Mouse (Mus musculus) cerebral cortex, adult 2 months (tissue): Measurements from ENCODE around the gene Sh3bp2.

Experiments
- whole genome bisulfite sequencing: fragments of 180-500 bp; shearing (Covaris S2); methylation state at CpG from one replicate; pipeline ENCODE4 v1.1.7; 2018; 5-methylcytosine and 5-hydroxymethylcytosine counted together

Gene Sh3bp2

DNA sequence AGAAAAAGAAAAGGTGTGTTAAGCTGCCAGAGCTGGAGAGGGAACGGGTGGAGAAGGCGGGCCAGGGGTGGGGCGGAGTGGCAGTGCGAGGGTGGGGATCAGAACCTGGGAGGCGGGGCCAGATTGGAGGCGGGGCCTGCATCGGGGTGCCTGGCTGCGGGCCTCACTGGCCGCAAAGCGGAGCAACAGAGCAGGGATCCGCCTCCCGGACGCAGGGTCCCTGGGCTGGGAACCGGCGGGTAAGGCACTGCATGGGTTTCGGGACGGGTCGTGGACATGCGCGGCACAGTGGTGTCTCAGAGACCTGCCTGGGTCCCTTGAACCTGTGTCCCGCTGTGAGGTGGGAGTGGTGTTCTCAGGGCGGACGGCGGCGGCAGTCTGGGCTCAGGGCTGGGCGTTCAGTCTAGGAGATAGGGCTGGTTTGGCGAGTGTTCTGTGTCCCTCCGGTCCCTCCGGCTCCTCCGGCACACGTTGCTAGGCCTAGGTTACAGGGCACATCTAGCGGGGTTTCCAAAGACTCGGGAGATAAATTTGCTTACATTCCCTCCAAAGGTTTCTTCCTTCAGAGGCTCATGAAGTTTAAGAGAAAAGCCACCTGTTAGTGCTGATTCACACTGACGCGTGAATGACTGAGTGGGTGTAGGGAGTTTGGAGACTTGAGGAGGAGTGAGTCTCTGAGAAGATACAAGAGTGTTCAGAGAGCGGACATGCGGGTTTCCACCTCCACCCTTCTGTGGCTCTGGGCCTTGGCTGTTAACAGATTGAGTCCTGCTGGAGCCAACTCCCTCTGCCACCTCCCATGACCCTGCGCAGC, at the start of gene Sh3bp2:
Gene Sh3bp2, plus strand, starts transcription at position 176 of the 814 bp plus-strand sequence.
- WGBS: 3% methylated on average over 38 of the region's 38 CpGs

- 84% methylated on average over 3 of the region's 3 CpGs for WGBS
Observed at GRCm38 (mm10) chr5:34480926-34481325, 44.7 kb upstream of the Sh3bp2 start.

DNA sequence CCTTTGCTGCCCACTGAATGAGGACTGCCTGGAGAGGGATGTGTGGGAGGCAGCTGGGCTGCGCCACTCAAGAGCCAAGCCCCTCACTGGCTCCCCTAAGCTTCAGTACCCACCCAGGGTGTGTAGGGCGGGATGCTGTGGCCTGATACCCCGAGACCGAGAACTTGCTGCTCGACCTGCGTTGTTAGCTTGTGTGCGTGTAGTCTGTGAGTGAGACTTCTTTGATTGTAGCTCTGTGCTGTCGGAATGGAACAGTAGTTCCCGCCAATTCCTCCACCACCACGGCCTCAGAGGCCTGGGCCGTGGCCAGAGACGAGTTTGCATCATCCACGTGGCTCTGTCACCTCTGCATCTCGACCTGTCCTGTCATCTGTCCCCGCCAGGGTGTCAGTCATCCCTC, 39.9 kb upstream of the Sh3bp2 start:
- WGBS: 90% methylated on average over 15 of the region's 15 CpGs

GRCm38 (mm10) chr5:34487320-34488090, 38.1 kb upstream of the Sh3bp2 start:
- WGBS: 18% methylated on average over 6 of the region's 6 CpGs

- WGBS: 30% methylated on average over 6 of the region's 6 CpGs
Observed at GRCm38 (mm10) chr5:34488741-34489417, 36.8 kb upstream of the Sh3bp2 start.

- WGBS: 58% methylated on average over 3 of the region's 3 CpGs
Observed at GRCm38 (mm10) chr5:34489418-34489787, 36.2 kb upstream of the Sh3bp2 start.

DNA sequence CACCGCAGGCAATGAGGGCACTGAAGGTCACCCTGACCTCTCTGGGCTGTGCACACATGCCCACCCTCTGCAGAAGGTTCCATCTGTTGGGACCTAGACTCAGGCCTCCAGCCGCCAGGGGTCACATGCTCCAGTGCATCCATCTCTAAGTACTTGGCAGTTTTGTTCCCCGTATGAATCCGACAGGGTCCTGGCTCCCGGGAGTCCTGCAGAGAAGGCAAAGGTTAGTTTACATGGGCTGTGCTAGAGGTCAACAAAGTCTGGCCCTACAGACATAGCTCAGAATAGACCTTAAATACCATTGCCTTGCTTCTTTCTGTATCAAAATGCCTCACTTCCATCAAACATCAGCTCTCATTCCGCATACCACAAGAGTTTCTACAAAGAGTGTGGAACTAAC, 28.9 kb upstream of the Sh3bp2 start:
- WGBS: 91% methylated on average over 6 of the region's 6 CpGs

DNA sequence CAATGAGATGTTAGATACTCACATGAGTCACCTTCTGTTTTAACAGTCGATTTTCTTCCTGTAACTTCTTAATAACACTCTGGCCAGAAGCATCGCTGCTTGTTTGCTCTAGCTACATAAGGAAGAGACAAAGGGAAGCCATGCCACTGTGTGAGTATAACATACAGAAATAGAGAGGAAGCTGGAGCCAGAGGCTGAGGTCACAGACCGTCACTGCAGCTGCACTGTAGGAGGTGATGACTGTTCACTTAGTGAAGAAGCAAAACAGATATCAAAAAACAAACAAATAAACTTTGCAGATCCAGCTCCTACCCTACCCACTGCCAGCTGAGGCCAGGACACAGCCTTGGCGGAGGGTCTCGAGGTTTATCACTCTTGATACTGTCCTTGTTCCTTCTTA, 24.8 kb upstream of the Sh3bp2 start:
- WGBS: 74% methylated on average over 5 of the region's 5 CpGs

DNA sequence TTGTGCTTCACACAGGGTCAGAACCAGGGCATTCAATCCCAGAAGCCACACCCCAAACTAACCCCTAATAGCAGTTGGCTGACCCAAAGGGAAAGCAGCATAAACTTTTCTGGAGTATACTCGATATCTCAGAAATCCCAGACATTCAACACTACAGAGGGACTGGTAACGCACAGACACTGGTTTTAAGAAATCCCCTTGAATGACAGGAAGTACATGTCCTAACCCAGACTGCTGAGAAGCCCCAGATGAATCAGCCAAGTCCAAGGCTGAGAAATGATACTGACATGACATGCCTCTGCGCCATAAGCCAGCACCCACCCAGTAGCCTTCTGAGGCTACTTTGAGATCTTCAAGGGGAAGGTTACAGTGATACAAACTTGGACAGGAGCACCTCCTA, 24.1 kb upstream of the Sh3bp2 start:
- WGBS: 93% methylated on average over 3 of the region's 3 CpGs

- WGBS: 46% methylated on average over 1 of the region's 1 CpGs
Observed at GRCm38 (mm10) chr5:34502411-34502810, 23.2 kb upstream of the Sh3bp2 start.

DNA sequence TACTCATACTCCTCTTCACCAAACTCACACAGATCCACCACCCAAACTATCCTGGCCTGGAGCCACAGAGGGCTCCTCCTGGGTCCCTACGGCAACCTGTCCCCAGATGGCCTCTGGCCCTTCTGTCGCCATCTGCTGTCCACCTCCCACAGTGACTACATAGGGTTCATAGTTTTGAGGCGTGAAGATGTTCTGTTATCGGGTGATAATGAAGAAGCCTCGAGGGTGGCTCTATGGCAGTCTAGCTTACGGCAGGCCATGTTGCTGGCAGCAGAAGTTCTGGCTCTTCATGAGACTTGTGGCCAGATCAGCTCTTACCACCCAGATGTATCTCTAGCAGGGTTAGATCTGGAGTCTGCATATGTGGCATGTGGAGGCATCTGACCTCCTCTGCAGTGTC, 22.8 kb upstream of the Sh3bp2 start:
- WGBS: 62% methylated on average over 6 of the region's 6 CpGs

GRCm38 (mm10) chr5:34512486-34512885, 13.2 kb upstream of the Sh3bp2 start:
- 89% methylated on average over 3 of the region's 3 CpGs for WGBS

- WGBS: under 1% methylated on average over 64 of the region's 64 CpGs
Observed at GRCm38 (mm10) chr5:34513466-34514217, 12.0 kb upstream of the Sh3bp2 start, which contains the start of gene Tnip2. Gene Tnip2 (minus strand): TSS chr5:34513991.

DNA sequence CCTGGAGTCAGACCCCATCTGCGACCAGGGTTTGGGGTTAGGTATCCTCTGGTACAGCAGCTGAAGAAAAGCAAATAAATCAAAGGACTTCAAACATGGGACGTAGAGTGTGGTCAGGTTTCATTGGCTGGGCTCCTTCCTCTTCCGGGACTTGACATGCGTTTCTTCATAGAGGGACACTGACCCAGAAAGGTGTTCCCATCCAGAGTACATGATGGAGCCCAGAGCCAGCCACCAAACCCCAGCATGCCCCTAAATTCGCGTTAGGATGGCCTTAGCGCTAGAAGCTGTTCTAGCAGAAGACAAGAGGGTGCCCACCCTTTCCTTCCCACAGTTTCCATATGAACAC, 11.4 kb upstream of the Sh3bp2 start:
- 26% methylated on average over 7 of the region's 7 CpGs for WGBS

GRCm38 (mm10) chr5:34517913-34518312, 7.7 kb upstream of the Sh3bp2 start:
- WGBS: 44% methylated on average over 3 of the region's 3 CpGs

DNA sequence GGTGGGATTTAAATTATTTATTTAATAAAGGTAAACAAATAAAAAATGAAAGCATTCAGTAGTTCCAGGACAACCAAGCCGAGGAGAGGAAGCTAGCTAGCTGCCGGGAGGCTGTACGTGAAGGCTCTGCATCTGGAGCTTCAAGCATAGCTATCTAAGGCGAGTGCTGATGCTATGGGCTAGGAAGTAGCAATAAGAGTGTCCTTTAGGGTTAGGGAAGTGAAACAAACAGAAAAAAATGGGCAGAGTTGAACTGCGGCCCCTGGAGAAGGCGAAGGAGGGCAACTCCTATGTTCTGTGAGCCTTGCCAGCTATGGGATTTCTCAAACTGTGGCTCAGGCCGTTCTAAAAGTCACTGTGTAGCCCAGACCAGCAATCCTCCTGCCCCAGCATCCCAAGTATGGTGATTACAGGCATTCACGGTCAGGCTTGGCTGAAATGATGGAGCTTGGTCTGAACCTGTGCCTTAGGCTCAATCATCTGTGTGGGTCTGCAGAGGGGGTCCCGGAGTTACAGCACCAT, 6.2 kb upstream of the Sh3bp2 start:
- WGBS: 91% methylated on average over 9 of the region's 9 CpGs

DNA sequence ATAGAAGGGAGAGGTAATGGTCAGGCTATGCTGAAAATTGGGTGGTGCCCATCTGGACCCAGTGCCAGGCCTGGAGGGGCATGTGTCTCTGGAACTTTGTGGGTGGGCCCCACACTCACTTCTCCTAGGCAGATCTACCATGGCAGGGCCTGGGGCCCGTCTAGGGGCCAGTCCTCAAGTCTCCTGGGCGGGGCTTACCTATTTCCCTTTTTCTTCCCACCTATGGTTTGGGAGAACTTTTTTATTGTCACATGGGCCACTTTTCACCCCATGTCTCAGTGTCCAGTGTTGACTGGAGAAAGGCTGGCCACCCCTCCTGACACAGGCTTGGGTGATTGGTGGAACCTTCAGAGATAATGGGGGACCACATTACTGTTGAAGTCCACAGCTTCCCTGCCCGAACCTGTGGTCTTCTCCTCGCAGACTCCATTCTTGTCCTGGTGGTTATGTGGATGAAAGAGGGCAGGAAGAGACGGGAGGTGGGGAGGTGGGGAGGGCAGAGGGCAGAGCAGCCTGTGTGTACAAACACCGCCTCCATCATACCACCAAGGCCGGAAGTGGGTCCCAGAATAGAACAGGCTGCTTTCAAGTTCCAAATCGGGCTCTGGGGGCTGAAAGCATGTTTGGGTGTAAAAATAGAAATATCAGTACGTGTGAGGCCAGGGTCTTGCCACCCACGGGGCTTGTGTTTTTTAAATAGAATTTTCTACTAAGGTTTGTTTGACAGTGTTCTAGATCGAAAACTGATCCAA, 5.0 kb upstream of the Sh3bp2 start:
- WGBS: 45% methylated on average over 11 of the region's 11 CpGs

- 87% methylated on average over 3 of the region's 3 CpGs for WGBS
Observed at GRCm38 (mm10) chr5:34521337-34521736, 4.3 kb upstream of the Sh3bp2 start.

DNA sequence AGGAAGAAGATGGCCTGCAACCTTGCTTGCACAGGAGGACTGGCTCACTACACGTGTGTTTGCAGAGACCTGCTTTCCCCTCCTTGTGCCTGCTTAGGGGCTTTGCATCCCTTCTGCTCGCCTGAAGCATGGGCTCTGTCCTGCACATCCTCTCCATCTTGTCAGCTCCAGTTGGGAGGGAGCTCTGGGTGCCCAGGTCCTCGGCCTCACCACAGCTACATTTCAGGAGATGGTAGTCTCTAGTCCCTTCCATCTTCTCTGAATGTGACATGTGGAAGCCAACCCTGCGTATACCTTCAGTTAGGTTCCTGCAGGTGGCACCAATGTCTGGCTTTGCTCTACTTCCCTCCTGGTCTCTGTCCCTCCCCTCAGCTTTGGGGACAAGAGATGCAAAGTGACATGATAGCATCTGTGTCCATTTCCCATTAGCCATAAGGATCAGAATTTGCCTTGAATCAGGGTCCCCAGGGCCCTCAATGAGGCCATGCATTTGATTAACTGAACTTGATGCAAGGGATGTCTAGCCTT, 1.6 kb upstream of the Sh3bp2 start:
- WGBS: 80% methylated on average over 4 of the region's 4 CpGs

DNA sequence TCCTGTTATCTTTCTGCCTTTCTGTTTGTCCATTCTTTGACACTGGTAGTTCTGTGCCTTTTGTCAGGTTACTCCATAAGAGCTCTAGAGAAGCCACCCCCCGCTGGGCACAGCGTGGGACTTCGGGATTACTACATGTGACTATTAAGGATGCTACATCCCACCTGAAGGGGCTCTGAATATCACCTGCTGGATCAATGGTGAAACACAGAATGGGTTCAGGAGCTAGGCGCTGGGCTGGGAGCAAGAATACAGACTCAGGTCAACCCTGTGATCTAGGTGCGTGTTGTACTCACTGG, 788 bp downstream of the Sh3bp2 start:
- WGBS: 67% methylated on average over 5 of the region's 5 CpGs

- 70% methylated on average over 2 of the region's 2 CpGs for WGBS
Observed at GRCm38 (mm10) chr5:34527352-34527751, 1.7 kb downstream of the Sh3bp2 start.
